Mouse (Mus musculus) mouse trophoblast stem cell (cell line): ENCODE measurements around the gene Trim47.

Source experiments
- in situ Hi-C, 2 experiments: fragments of 300-500 bp; cut with MseI, MboI; formaldehyde crosslinking; loops; 2 replicates in 1 of 2; 3 replicates in 1 of 2; pipeline ENCODE4 v1.15.1; 2025

The Trim47 gene

GRCm38 (mm10) chr11:116062521-116062920 is 64.5 kb downstream of the Trim47 start:
- in situ Hi-C loops, result no loop called here

- in situ Hi-C loops, result no loop called here
Observed at GRCm38 (mm10) chr11:116061641-116062415, 65.2 kb downstream of the Trim47 start.

GRCm38 (mm10) chr11:116060596-116060995 is 66.4 kb downstream of the Trim47 start:
- in situ Hi-C loops, result no loop called here

GRCm38 (mm10) chr11:116059691-116060025 is 67.4 kb downstream of the Trim47 start:
- in situ Hi-C loops, result no loop called here

- in situ Hi-C loops, result no loop called here
Observed at GRCm38 (mm10) chr11:116058868-116059690, 67.9 kb downstream of the Trim47 start.

GRCm38 (mm10) chr11:116058022-116058614 is 68.9 kb downstream of the Trim47 start:
- in situ Hi-C loops, result no loop called here

GRCm38 (mm10) chr11:116057237-116057881 is 69.7 kb downstream of the Trim47 start:
- in situ Hi-C loops, result no loop called here

- in situ Hi-C loops, result no loop called here
Observed at GRCm38 (mm10) chr11:116055873-116056272, 71.1 kb downstream of the Trim47 start.
